Mouse (Mus musculus): Measurements from ENCODE around the gene Gm11042.
A peak's percentile ranks its signal among the peaks of the same experiment; 100 is the strongest.

The Gm11042 gene

GRCm38 (mm10) chr12:74316344-74316973 is at the start of gene Gm11042:
Gene Gm11042, minus strand, starts transcription at chr12:74316394.
- no peak for DNase-seq (ENCODE audit: extremely low spot score, low read depth, low spot score)

- DNase-seq (ENCODE audit: extremely low spot score, low read depth, low spot score): no peak
Observed at GRCm38 (mm10) chr12:74364477-74364876, 48.3 kb upstream of the Gm11042 start.

DNA sequence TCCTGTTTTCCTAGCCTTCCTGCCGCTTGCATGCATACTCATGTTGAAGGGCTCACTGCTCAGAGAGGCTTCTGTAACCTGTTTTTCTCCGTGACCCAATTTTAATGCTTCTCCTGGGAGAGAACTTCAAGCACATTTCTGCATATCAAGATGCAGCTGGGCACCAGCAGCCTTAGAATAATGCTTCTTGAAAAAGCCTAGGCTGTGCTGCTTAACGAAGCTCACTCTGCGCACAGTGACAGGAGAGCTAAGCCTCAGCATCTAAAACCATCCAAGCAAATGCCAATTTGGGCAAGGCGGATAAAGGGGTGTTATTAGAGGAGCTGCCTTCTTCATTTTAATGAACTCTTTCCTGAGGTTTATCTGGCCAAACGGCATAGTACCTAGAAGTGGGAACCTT is 46.9 kb upstream of the Gm11042 start:
- no peak for DNase-seq (ENCODE audit: extremely low spot score, low read depth, low spot score)

DNA sequence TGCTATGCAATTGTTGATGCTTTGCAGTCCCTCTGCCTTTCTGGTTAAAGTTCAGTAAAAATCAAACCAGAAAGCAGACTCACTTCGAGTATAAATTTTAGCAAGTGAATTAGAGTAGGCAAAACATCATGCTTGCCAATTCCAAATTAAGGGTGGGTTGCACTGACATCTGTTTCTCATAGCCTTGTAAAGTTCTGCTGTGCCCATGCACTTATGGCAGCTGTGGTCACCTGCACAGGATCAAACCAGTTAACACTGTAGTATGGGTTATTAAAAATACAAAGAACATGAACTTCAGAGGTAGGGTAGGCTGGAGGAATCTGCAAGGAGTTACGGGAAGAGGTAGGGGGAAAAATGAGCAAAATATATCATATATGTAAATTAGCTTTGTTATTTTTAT is 46.3 kb upstream of the Gm11042 start:
- DNase-seq (ENCODE audit: extremely low spot score, low read depth, low spot score): peak; percentile 24

GRCm38 (mm10) chr12:74359791-74360190 is 43.6 kb upstream of the Gm11042 start:
- DNase-seq (ENCODE audit: extremely low spot score, low read depth, low spot score): no peak

GRCm38 (mm10) chr12:74357806-74358205 is 41.6 kb upstream of the Gm11042 start:
- DNase-seq (ENCODE audit: extremely low spot score, low read depth, low spot score): no peak

GRCm38 (mm10) chr12:74342720-74343119 is 26.5 kb upstream of the Gm11042 start:
- no peak for DNase-seq (ENCODE audit: extremely low spot score, low read depth, low spot score)

GRCm38 (mm10) chr12:74340070-74340469 is 23.9 kb upstream of the Gm11042 start:
- no peak for DNase-seq (ENCODE audit: extremely low spot score, low read depth, low spot score)

DNA sequence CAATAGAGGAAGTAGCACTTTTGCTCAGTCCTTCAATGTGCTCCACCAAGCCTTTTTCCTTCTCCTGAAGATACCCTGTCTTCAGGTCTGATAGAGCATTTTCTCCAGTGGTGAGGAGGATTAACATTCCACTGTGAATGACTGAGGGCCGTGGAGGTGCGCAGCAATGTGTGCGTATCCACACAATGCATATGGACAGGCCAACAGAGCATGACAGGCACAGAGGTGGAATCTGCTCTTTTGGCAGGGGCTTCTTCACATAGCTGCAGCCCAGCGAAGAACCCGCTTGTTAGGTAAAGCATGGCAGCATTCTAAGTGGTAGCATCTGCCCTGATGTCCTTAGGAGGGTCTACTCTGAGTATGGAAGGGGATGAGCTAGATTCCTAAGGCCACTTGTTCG is 17.5 kb upstream of the Gm11042 start:
- no peak for DNase-seq (ENCODE audit: extremely low spot score, low read depth, low spot score)

- peak; percentile 44 for DNase-seq (ENCODE audit: extremely low spot score, low read depth, low spot score)
Observed at GRCm38 (mm10) chr12:74333016-74333415, 16.8 kb upstream of the Gm11042 start.

DNA sequence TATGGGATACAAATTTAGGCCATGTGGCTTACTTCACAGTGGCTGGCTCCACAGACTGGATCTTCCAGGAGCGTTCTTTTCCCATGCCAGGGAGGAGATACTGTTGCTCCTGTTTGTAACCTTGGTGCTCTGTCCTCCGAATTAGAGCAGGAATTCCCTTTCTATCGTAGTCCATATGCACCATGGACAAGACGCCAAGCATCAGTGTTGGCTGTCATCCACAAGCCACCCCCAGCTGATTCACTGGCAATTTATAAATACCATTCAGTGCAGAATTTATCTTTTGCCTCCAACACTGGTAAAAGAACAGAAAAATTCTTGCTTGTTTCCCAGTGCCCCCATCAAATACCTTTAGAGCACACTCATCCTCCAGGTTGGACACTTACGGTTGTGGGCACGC is 13.6 kb upstream of the Gm11042 start:
- no peak for DNase-seq (ENCODE audit: extremely low spot score, low read depth, low spot score)

DNA sequence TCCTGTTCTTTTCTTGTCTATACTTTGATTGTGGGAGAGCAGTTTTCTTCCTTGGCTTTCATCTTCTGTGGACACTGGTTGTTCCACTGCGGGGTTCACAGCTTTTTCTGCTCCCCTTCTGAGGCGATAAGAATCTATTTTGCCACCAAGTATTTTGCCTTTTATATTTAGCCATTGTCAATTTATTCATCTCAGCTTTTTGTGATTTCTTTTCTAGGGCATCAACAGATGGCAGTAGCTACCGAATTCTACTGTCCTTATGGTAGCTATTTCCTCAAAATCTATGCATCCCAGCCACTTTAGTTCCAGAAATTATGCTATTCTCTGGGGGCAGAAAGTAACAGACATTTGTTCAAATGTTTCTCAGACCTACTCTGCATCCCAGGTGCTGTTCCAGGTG is 10.4 kb upstream of the Gm11042 start:
- DNase-seq (ENCODE audit: extremely low spot score, low read depth, low spot score): no peak

DNA sequence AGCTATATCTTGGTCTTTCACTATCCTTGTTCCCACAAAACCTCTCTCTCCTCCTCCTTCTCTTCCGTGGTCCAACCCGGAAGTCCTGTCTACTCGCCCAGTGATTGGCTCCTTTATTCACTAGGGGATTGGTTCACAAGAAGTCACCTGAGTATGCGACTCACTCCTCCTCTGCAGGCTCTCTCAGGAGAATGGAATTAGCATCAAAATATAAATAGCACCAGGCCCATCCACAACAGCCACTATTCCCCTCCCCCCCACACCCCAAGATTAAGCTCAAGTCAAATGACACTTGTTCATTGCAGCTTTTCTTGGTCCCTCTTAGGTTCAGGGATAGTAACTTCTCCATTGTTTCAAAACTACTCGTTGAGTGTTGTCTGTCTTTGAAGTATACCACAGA is 5.8 kb upstream of the Gm11042 start:
- no peak for DNase-seq (ENCODE audit: extremely low spot score, low read depth, low spot score)

- peak; percentile 57 for DNase-seq (ENCODE audit: extremely low spot score, low read depth, low spot score)
Observed at GRCm38 (mm10) chr12:74320318-74320717, 4.1 kb upstream of the Gm11042 start.

GRCm38 (mm10) chr12:74316989-74317759 is 980 bp upstream of the Gm11042 start:
- peak; percentile 73 for DNase-seq (ENCODE audit: extremely low spot score, low read depth, low spot score)

DNA sequence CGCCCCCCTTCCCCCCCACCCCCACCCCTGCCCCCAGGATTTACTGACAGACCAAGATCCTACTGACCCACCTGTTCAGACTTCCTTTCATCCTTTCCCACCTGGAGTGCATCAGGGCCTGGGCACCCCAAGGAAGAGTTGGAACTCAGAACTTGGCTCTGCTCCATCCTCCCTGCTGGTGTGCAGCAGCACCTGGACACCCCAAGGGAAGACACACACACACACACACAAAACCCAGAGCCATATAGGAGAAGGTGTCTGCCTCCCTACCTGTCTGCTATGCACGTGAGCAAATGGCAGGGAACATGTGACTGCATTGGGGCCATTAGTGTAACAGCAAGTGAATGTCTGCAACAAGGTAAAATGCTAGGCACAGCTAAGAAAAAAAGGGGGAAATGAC is 973 bp downstream of the Gm11042 start:
- DNase-seq (ENCODE audit: extremely low spot score, low read depth, low spot score): no peak

DNA sequence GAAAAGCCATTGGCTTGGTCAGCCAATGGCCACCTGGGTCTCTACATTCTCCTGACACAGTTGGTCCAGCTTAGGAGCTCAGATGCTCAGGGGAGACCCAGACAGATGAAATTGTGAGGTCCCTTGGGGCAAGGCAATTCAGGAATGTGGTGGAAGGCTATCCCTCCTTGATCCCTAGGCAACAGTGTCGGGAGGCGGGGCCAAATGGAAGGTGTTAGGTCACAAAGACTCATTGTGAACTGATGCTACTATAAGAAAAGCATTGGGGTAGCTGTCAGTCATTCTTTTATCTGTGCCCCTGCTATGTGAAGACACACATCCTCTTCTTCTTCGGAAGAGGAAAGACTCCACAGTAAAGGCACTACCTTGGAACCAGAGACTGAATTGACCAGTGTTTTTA is 3.6 kb downstream of the Gm11042 start:
- DNase-seq (ENCODE audit: extremely low spot score, low read depth, low spot score): no peak

- no peak for DNase-seq (ENCODE audit: extremely low spot score, low read depth, low spot score)
Observed at GRCm38 (mm10) chr12:74303418-74304294, 12.5 kb downstream of the Gm11042 start.

GRCm38 (mm10) chr12:74301559-74301958 is 14.6 kb downstream of the Gm11042 start:
- no peak for DNase-seq (ENCODE audit: extremely low spot score, low read depth, low spot score)

- DNase-seq (ENCODE audit: extremely low spot score, low read depth, low spot score): no peak
Observed at GRCm38 (mm10) chr12:74296374-74296773, 19.8 kb downstream of the Gm11042 start.

DNA sequence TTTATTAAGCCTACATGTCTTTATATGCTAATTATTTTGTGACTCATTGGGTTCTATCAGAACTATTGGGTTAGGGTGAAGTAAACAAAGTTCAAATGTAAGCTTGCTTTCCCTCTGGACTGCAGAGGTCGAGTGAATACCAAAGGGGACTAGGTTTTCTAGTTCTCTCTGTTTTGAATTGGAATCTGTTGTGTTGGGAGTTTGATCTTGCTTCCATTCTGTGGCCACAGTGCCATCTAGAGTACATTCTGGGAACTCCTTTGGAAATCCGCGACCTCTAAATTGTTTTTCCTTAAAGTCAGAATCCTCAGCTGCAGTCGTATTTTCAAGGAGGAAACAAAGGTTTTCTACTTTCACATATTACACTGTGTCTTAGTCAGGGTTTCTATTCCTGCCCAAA is 22.6 kb downstream of the Gm11042 start:
- DNase-seq (ENCODE audit: extremely low spot score, low read depth, low spot score): peak; percentile 22

- DNase-seq (ENCODE audit: extremely low spot score, low read depth, low spot score): no peak
Observed at GRCm38 (mm10) chr12:74290983-74291382, 25.2 kb downstream of the Gm11042 start.
